Mouse (Mus musculus) neural tube, embryonic 14.5 days (tissue): ENCODE data around the gene Aadacl3. TPM values are rescaled to one million over a fixed set of nuclear protein-coding genes. Genes with fewer than 3 reads are reported as not detected.

ENCODE experiments used
- ATAC-seq: fragments of 200-750 bp; cut with Nextera tagmentation; 2 replicates; pipeline ENCODE4 v1.8.0; 2017; ENCODE audit warnings: low read depth, mild to moderate bottlenecking, moderate TSS enrichment, moderate library complexity
- H3K27ac ChIP-seq: fragments of 300-500 bp; sonication (generic); 2 replicates; pipeline ENCODE4 v1.5.1; 2014; ENCODE audit warnings: low read depth, mild to moderate bottlenecking, control low read depth, low read length, moderate library complexity, mixed read lengths
- H3K27me3 ChIP-seq: fragments of 300-500 bp; sonication (generic); 2 replicates; pipeline ENCODE4 v1.6.1; 2014; ENCODE audit warnings: low read length; ENCODE audit not compliant: control insufficient read depth, insufficient read depth
- H3K36me3 ChIP-seq: fragments of 300-500 bp; sonication (generic); 2 replicates; pipeline ENCODE4 v1.6.1; 2014; ENCODE audit warnings: low read length, mixed read lengths; ENCODE audit not compliant: control insufficient read depth, insufficient read depth
- H3K4me1 ChIP-seq: fragments of 300-500 bp; sonication (generic); 2 replicates; pipeline ENCODE4 v1.6.1; 2014; ENCODE audit warnings: low read length; ENCODE audit not compliant: control insufficient read depth, insufficient read depth
- H3K4me2 ChIP-seq: fragments of 300-500 bp; sonication (generic); 2 replicates; pipeline ENCODE4 v1.6.1; 2014; ENCODE audit warnings: mild to moderate bottlenecking, low read depth, low read length, control low read depth
- H3K4me3 ChIP-seq: fragments of 300-500 bp; sonication (generic); 2 replicates; pipeline ENCODE4 v1.5.1; 2014; ENCODE audit warnings: low read depth, low read length, control low read depth, mixed read lengths
- H3K9ac ChIP-seq: fragments of 300-500 bp; sonication (generic); replicated peaks from 2 replicates; pipeline ENCODE4 v1.6.1; 2014; ENCODE audit warnings: low read depth, mild to moderate bottlenecking, control low read depth, low read length, mixed read lengths
- H3K9me3 ChIP-seq: fragments of 300-500 bp; sonication (generic); 2 replicates; pipeline ENCODE4 v1.6.1; 2016; ENCODE audit warnings: low read length; ENCODE audit not compliant: control insufficient read depth
- WGBS: fragments of 180-500 bp; shearing (Covaris S2); extraction: QIAGEN DNeasy Blood & Tissue Kit; methylation state at CpG from one replicate; pipeline ENCODE4 v1.1.7; 2014; 5-methylcytosine and 5-hydroxymethylcytosine counted together
- polyA plus RNA-seq: library from polyadenylated mRNA; unstranded; fragments of >200 nt; fragmentation: Nextera tagmentation; extraction: Ambion mirVana; gene quantifications from 2 replicates; pipeline ENCODE4 v1.2.1, GENCODE M21; 2014

Aadacl3 gene
- polyA plus RNA-seq, 1 experiment from 2014 or later, result not detected

GRCm38 (mm10) chr4:144438672-144439071, 24.9 kb downstream of the Aadacl3 start, which contains the start of gene 1700012P22Rik:
Gene 1700012P22Rik (minus strand): TSS chr4:144438772.
- Histone ChIP-seq H3K4me2 (no peak within 1 kb of the TSS), H3K9me3 (0 out of 2 replicates have a peak, but pooled peaks cover 2% of the 10 kb centered on the region), H3K4me1 (no peaks in the 10 kb centered on the region), H3K27me3 (no peaks in the 10 kb centered on the region), H3K4me3 (no peak within 1 kb of the TSS), H3K9ac (no peak within 1 kb of the TSS), H3K27ac (no peak within 1 kb of the TSS), H3K36me3 (no peaks in the 10 kb centered on the region)
- no peak for ATAC-seq

GRCm38 (mm10) chr4:144433216-144433615, 30.3 kb downstream of the Aadacl3 start:
- 93% methylated on average over 5 of the region's 5 CpGs for WGBS
- H3K9ac ChIP-seq, result no peak overlapping the region
- no peak for ATAC-seq

GRCm38 (mm10) chr4:144430723-144431122, 32.8 kb downstream of the Aadacl3 start:
- WGBS, result 92% methylated on average over 2 of the region's 2 CpGs

More at GRCm38 (mm10) chr4:144433216-144433615, 30.3 kb downstream of the Aadacl3 start:
- Histone ChIP-seq H3K27ac (no peak overlapping the region), H3K36me3 (no peaks in the 10 kb centered on the region), H3K4me3 (no peak overlapping the region), H3K4me1 (no peaks in the 10 kb centered on the region), H3K27me3 (no peaks in the 10 kb centered on the region), H3K9me3 (no peaks in the 10 kb centered on the region), H3K4me2 (no peak overlapping the region)

GRCm38 (mm10) chr4:144428868-144429267, 34.7 kb downstream of the Aadacl3 start:
- 24% methylated on average over 3 of the region's 3 CpGs for whole genome bisulfite sequencing
- Histone ChIP-seq H3K4me3 (no peak overlapping the region), H3K27ac (no peak overlapping the region), H3K4me2 (no peak overlapping the region), H3K9me3 (no peaks in the 10 kb centered on the region), H3K9ac (no peak overlapping the region), H3K27me3 (no peaks in the 10 kb centered on the region), H3K4me1 (no peaks in the 10 kb centered on the region), H3K36me3 (no peaks in the 10 kb centered on the region)
- ATAC-seq, result no peak

More at GRCm38 (mm10) chr4:144430723-144431122, 32.8 kb downstream of the Aadacl3 start:
- Histone ChIP-seq H3K4me1 (no peaks in the 10 kb centered on the region), H3K27ac (no peak overlapping the region), H3K27me3 (no peaks in the 10 kb centered on the region), H3K9me3 (no peaks in the 10 kb centered on the region), H3K4me3 (no peak overlapping the region), H3K9ac (no peak overlapping the region), H3K4me2 (no peak overlapping the region), H3K36me3 (no peaks in the 10 kb centered on the region)
- no peak for ATAC-seq

- Histone ChIP-seq H3K27me3 (no peaks in the 10 kb centered on the region), H3K9me3 (no peaks in the 10 kb centered on the region; the same call in 1 of the 2 replicates), H3K27ac (no peak overlapping the region), H3K4me3 (no peak overlapping the region), H3K36me3 (no peaks in the 10 kb centered on the region), H3K9ac (no peak overlapping the region), H3K4me2 (no peak overlapping the region), H3K4me1 (no peaks in the 10 kb centered on the region)
- 82% methylated on average over 5 of the region's 5 CpGs for WGBS
- ATAC-seq, result no peak
Measured at GRCm38 (mm10) chr4:144424590-144424989, 39.0 kb downstream of the Aadacl3 start.

- H3K27me3 ChIP-seq, result no peaks in the 10 kb centered on the region
- no peak overlapping the region for H3K27ac ChIP-seq
- no peak overlapping the region for H3K4me3 ChIP-seq
- H3K4me2 ChIP-seq, result no peak overlapping the region
- no peaks in the 10 kb centered on the region for H3K36me3 ChIP-seq
- no peak overlapping the region for H3K9ac ChIP-seq
- no peaks in the 10 kb centered on the region; the same call in 1 of the 2 replicates for H3K9me3 ChIP-seq
- no peak for ATAC-seq
- no peaks in the 10 kb centered on the region for H3K4me1 ChIP-seq
Measured at GRCm38 (mm10) chr4:144420644-144421043, 42.9 kb downstream of the Aadacl3 start.

- ATAC-seq, result no peak
- no peak within 1 kb of the TSS for H3K4me3 ChIP-seq
- no peaks in the 10 kb centered on the region for H3K9me3 ChIP-seq
- H3K9ac ChIP-seq, result no peak within 1 kb of the TSS
- H3K27ac ChIP-seq, result no peak within 1 kb of the TSS
- no peaks in the 10 kb centered on the region for H3K36me3 ChIP-seq
- H3K4me2 ChIP-seq, result no peak within 1 kb of the TSS
- no peaks in the 10 kb centered on the region for H3K27me3 ChIP-seq
- 79% methylated on average over 9 of the region's 9 CpGs for WGBS
- H3K4me1 ChIP-seq, result no peaks in the 10 kb centered on the region
Measured at GRCm38 (mm10) chr4:144408290-144408689, 55.3 kb downstream of the Aadacl3 start, which contains the start of gene Pramef12. Gene Pramef12 (minus strand): TSS chr4:144408464.

GRCm38 (mm10) chr4:144406261-144406660, 57.3 kb downstream of the Aadacl3 start:
- ATAC-seq, result no peak
- no peak overlapping the region for H3K4me3 ChIP-seq
- H3K4me2 ChIP-seq, result no peak overlapping the region
- H3K4me1 ChIP-seq, result no peaks in the 10 kb centered on the region
- H3K27ac ChIP-seq, result no peak overlapping the region
- 59% methylated on average over 3 of the region's 3 CpGs for WGBS
- no peaks in the 10 kb centered on the region for H3K9me3 ChIP-seq
- no peaks in the 10 kb centered on the region for H3K36me3 ChIP-seq
- no peaks in the 10 kb centered on the region for H3K27me3 ChIP-seq
- H3K9ac ChIP-seq, result no peak overlapping the region

GRCm38 (mm10) chr4:144404456-144405086, 59.0 kb downstream of the Aadacl3 start:
- no peak overlapping the region for H3K4me3 ChIP-seq
- ATAC-seq, result no peak
- no peaks in the 10 kb centered on the region for H3K9me3 ChIP-seq

More at GRCm38 (mm10) chr4:144404456-144405086, 59.0 kb downstream of the Aadacl3 start:
- Histone ChIP-seq H3K36me3 (no peaks in the 10 kb centered on the region), H3K4me1 (no peaks in the 10 kb centered on the region), H3K9ac (no peak overlapping the region), H3K27me3 (no peaks in the 10 kb centered on the region), H3K4me2 (peak overlapping the region; percentile 23; the same call in 1 of the 2 replicates), H3K27ac (no peak overlapping the region)
- 9% methylated on average over 17 of the region's 17 CpGs for WGBS
